Mouse (Mus musculus) lung, postnatal 0 days (tissue): ENCODE measurements around the gene D1Pas1.

Source experiments
- CTCF ChIP-seq: IDR thresholded peaks from 2 replicates; pipeline ENCODE4 v1.5.1; 2016; ENCODE audit warnings: antibody characterized with exemption, mild to moderate bottlenecking
- EP300 ChIP-seq: IDR thresholded peaks from 2 replicates; pipeline ENCODE4 v1.6.1; 2016; ENCODE audit warnings: antibody characterized with exemption, mild to moderate bottlenecking, control low read depth

- TF ChIP-seq CTCF (no peak), EP300 (no peak)
These were observed 43.2 kb upstream of the D1Pas1 start for GRCm38 (mm10) chr1:186924027-186924426.
